Mouse (Mus musculus): ENCODE results near the gene Fkbp14. TPM values are rescaled to one million over a fixed set of nuclear protein-coding genes. Genes with fewer than 3 reads are reported as not detected.

Fkbp14 gene
- polyA plus RNA-seq, 1 experiment from 2014 or later = 11.7 TPM

DNA sequence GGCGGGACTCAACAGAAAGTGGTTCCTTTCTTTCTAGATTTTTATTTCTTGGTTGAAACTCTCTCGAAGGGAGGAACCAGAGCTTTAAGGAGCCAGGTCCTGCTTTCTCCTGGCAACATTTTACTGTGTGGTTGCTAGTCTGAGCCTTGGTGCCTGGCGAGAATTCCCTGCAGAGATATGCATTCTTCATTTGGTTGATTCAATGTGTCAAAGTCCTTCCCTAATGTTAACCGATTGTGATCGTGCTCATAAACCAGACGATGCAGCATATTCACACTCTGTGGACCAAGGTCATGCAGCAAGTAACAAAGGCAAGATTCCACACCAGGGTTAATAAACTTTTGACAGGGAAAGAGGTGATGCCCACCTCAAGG is 30.6 kb downstream of the Fkbp14 start:
- peaks cover 51% of the 10 kb centered on the region for H3K4me1 ChIP-seq (replicated peaks; ENCODE audit: control insufficient read depth, insufficient read depth, low read length)
- H3K4me2 ChIP-seq (replicated peaks) = peak overlapping the region; percentile 65
- peak overlapping the region; percentile 92 for H3K27ac ChIP-seq
- no peaks in the 10 kb centered on the region for H3K9me3 ChIP-seq (ENCODE audit: control insufficient read depth, low read length)
- 2% methylated on average over 6 of the region's 6 CpGs for WGBS
- no peaks in the 10 kb centered on the region for H3K36me3 ChIP-seq (replicated peaks; ENCODE audit: control insufficient read depth, insufficient read depth)
- H3K4me3 ChIP-seq (replicated peaks; ENCODE audit: low read length) = peak overlapping the region; percentile 62
- DNase-seq (ENCODE audit: low spot score) = peak; percentile 57
- ATAC-seq (ENCODE audit: low FRiP score) = peak; percentile 3; the same call in 1 of the 2 replicates
- peak overlapping the region; percentile 80 for H3K9ac ChIP-seq
- no peaks in the 10 kb centered on the region for H3K27me3 ChIP-seq (ENCODE audit: control insufficient read depth, insufficient read depth, low read length)

DNA sequence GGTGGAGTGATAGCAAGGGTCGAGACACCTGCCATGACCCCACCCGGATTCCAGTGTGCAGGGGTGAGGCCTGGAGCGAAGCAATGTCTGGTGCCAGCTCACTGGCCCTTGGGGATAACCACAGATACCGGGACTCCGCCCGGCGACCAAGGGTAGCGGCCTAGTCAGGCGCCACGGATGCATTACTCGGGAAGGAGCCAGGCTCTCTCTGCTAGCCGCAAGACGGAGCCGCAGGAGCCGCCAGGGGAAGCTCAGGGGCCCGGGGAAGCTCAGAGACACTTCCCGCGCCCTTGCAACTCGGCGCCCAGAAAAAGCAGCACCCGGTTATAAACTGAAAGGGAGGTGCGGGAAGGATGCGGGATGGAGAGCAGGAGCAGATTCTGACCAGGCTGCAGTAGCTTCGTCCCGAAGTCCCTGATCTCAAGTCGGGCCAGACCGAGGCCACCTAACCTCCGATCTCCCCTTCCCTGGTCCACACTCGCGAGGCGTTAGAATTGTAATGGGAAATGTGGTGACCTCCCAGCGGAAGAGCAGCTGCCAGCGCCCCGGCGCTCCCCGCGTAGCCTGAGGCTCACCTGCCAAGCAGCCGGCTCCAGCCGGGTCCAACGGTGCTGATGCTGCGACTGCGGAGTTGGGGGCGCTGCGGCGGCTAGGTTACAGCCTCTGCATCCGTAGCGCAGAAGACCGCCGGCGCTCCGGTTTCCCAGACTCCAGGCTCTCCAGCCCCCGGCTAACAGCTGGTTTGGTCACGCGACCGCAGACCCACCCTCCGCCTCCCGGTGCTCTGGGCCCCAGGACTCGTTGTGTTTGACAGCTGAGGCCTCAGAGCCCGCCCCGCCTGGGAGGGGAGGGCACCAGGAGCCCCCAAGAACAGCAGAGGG is 31.2 kb downstream of the Fkbp14 start, which contains the start of gene Scrn1:
Gene Scrn1 (minus strand): TSS at position 825 of the 881 bp plus-strand sequence.
- Histone ChIP-seq H3K9ac (peak within 1 kb of the TSS; percentile 80), H3K9me3 (ENCODE audit: control insufficient read depth, low read length) (no peaks in the 10 kb centered on the region), H3K4me2 (replicated peaks) (peak within 1 kb of the TSS; percentile 65), H3K36me3 (replicated peaks; ENCODE audit: control insufficient read depth, insufficient read depth) (no peaks in the 10 kb centered on the region), H3K27me3 (ENCODE audit: control insufficient read depth, insufficient read depth, low read length) (no peaks in the 10 kb centered on the region), H3K4me3 (replicated peaks; ENCODE audit: low read length) (peak within 1 kb of the TSS; percentile 62), H3K4me1 (replicated peaks; ENCODE audit: control insufficient read depth, insufficient read depth, low read length) (peaks cover 51% of the 10 kb centered on the region), H3K27ac (peak within 1 kb of the TSS; percentile 92)
- ATAC-seq (ENCODE audit: low FRiP score) = peak; percentile 87
- peak; percentile 73 for DNase-seq (ENCODE audit: low spot score)
- WGBS = under 1% methylated on average over 60 of the region's 60 CpGs

DNA sequence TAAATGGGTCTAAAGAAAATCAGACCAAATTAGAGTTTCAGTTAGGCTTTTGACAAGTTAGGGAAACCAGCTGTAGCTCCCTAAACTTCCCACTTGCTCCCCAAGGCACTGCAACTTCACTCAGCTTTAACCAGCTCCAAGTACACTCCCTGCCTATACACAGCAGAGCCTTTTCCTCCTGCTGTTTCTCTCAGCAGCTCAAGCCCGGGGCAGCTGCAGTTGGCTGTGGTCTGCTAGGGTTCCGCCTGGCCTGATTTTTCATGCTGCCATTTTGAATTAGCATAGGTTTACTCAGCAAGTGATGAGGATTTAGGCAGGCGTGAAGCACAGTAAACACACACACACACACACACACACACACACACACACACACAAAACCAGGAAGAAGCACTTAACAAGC is 32.1 kb downstream of the Fkbp14 start:
- ATAC-seq (ENCODE audit: low FRiP score) (peak; percentile 49; the same call in 1 of the 2 replicates), DNase-seq (ENCODE audit: low spot score) (peak; percentile 52)
- Histone ChIP-seq H3K4me2 (replicated peaks) (peak overlapping the region; percentile 65), H3K27me3 (ENCODE audit: control insufficient read depth, insufficient read depth, low read length) (no peaks in the 10 kb centered on the region), H3K9ac (peak overlapping the region; percentile 80), H3K36me3 (replicated peaks; ENCODE audit: control insufficient read depth, insufficient read depth) (no peaks in the 10 kb centered on the region), H3K4me1 (replicated peaks; ENCODE audit: control insufficient read depth, insufficient read depth, low read length) (peaks cover 51% of the 10 kb centered on the region), H3K9me3 (ENCODE audit: control insufficient read depth, low read length) (no peaks in the 10 kb centered on the region), H3K4me3 (replicated peaks; ENCODE audit: low read length) (peak overlapping the region; percentile 62), H3K27ac (peak overlapping the region; percentile 92)
- WGBS = 9% methylated on average over 3 of the region's 3 CpGs

GRCm38 (mm10) chr6:54564506-54564991 is 32.6 kb downstream of the Fkbp14 start:
- DNase-seq (ENCODE audit: low spot score) (no peak), ATAC-seq (ENCODE audit: low FRiP score) (no peak)
- 35% methylated on average over 9 of the region's 9 CpGs for WGBS
- Histone ChIP-seq H3K9ac (peak overlapping the region; percentile 80), H3K36me3 (replicated peaks; ENCODE audit: control insufficient read depth, insufficient read depth) (no peaks in the 10 kb centered on the region), H3K4me3 (replicated peaks; ENCODE audit: low read length) (peak overlapping the region; percentile 62), H3K9me3 (ENCODE audit: control insufficient read depth, low read length) (no peaks in the 10 kb centered on the region), H3K4me2 (replicated peaks) (peak overlapping the region; percentile 65), H3K4me1 (replicated peaks; ENCODE audit: control insufficient read depth, insufficient read depth, low read length) (peaks cover 46% of the 10 kb centered on the region), H3K27me3 (ENCODE audit: control insufficient read depth, insufficient read depth, low read length) (no peaks in the 10 kb centered on the region), H3K27ac (peak overlapping the region; percentile 92)

- Histone ChIP-seq H3K36me3 (replicated peaks; ENCODE audit: control insufficient read depth, insufficient read depth) (no peaks in the 10 kb centered on the region), H3K9ac (peak overlapping the region; percentile 29), H3K4me2 (replicated peaks) (peak overlapping the region; percentile 65), H3K4me3 (replicated peaks; ENCODE audit: low read length) (no peak overlapping the region), H3K9me3 (ENCODE audit: control insufficient read depth, low read length) (no peaks in the 10 kb centered on the region), H3K4me1 (replicated peaks; ENCODE audit: control insufficient read depth, insufficient read depth, low read length) (peaks cover 39% of the 10 kb centered on the region), H3K27me3 (ENCODE audit: control insufficient read depth, insufficient read depth, low read length) (no peaks in the 10 kb centered on the region), H3K27ac (no peak overlapping the region)
- WGBS = 91% methylated on average over 4 of the region's 4 CpGs
- DNase-seq (ENCODE audit: low spot score) (no peak), ATAC-seq (ENCODE audit: low FRiP score) (no peak)
Observed at GRCm38 (mm10) chr6:54563561-54563960, 33.5 kb downstream of the Fkbp14 start.

- ATAC-seq (ENCODE audit: low FRiP score) (no peak), DNase-seq (ENCODE audit: low spot score) (no peak)
- H3K9ac ChIP-seq = no peak overlapping the region
- H3K4me2 ChIP-seq (replicated peaks) = peak overlapping the region; percentile 19; the same call in 1 of the 2 replicates
- peaks cover 36% of the 10 kb centered on the region for H3K4me1 ChIP-seq (replicated peaks; ENCODE audit: control insufficient read depth, insufficient read depth, low read length)
- no peaks in the 10 kb centered on the region for H3K9me3 ChIP-seq (ENCODE audit: control insufficient read depth, low read length)
- no peak overlapping the region for H3K27ac ChIP-seq
- H3K27me3 ChIP-seq (ENCODE audit: control insufficient read depth, insufficient read depth, low read length) = no peaks in the 10 kb centered on the region
- no peak overlapping the region for H3K4me3 ChIP-seq (replicated peaks; ENCODE audit: low read length)
- H3K36me3 ChIP-seq (replicated peaks; ENCODE audit: control insufficient read depth, insufficient read depth) = no peaks in the 10 kb centered on the region
- WGBS = 53% methylated on average over 17 of the region's 17 CpGs
Observed at GRCm38 (mm10) chr6:54562018-54562809, 34.9 kb downstream of the Fkbp14 start.

DNA sequence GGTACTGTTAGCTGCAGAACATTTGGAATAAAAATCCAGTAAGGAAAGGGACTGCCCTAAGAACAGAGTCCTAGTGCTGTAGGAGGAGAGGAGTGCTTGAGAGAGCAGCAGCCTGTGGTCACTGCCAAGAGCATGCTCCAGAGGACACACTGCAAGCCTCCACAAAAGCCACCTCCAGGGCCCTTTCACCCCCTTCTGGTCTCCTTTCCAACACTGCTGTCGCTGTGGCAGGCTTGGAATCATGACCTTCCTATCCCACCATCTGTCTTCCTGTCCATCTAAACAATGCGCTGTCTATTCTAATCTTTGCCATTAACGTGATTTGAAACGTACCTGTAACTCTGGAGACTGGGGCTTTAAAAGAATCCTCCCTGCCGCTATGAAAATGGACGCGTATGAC is 38.6 kb downstream of the Fkbp14 start:
- Histone ChIP-seq H3K27ac (no peak overlapping the region), H3K4me3 (replicated peaks; ENCODE audit: low read length) (no peak overlapping the region), H3K4me2 (replicated peaks) (no peak overlapping the region), H3K9me3 (ENCODE audit: control insufficient read depth, low read length) (no peaks in the 10 kb centered on the region), H3K9ac (no peak overlapping the region), H3K4me1 (replicated peaks; ENCODE audit: control insufficient read depth, insufficient read depth, low read length) (peaks cover 45% of the 10 kb centered on the region), H3K36me3 (replicated peaks; ENCODE audit: control insufficient read depth, insufficient read depth) (no peaks in the 10 kb centered on the region), H3K27me3 (ENCODE audit: control insufficient read depth, insufficient read depth, low read length) (no peaks in the 10 kb centered on the region)
- ATAC-seq (ENCODE audit: low FRiP score) = no peak
- no peak for DNase-seq (ENCODE audit: low spot score)
- 44% methylated on average over 7 of the region's 7 CpGs for WGBS

- peaks cover 47% of the 10 kb centered on the region for H3K4me1 ChIP-seq (replicated peaks; ENCODE audit: control insufficient read depth, insufficient read depth, low read length)
- H3K9me3 ChIP-seq (ENCODE audit: control insufficient read depth, low read length) = no peaks in the 10 kb centered on the region
- H3K4me3 ChIP-seq (replicated peaks; ENCODE audit: low read length) = no peak overlapping the region
- H3K36me3 ChIP-seq (replicated peaks; ENCODE audit: control insufficient read depth, insufficient read depth) = no peaks in the 10 kb centered on the region
- ATAC-seq (ENCODE audit: low FRiP score) (no peak), DNase-seq (ENCODE audit: low spot score) (no peak)
- no peak overlapping the region for H3K4me2 ChIP-seq (replicated peaks)
- H3K9ac ChIP-seq = no peak overlapping the region
- 92% methylated on average over 7 of the region's 7 CpGs for WGBS
- H3K27me3 ChIP-seq (ENCODE audit: control insufficient read depth, insufficient read depth, low read length) = no peaks in the 10 kb centered on the region
- no peak overlapping the region for H3K27ac ChIP-seq
Observed at GRCm38 (mm10) chr6:54557671-54558070, 39.4 kb downstream of the Fkbp14 start.

DNA sequence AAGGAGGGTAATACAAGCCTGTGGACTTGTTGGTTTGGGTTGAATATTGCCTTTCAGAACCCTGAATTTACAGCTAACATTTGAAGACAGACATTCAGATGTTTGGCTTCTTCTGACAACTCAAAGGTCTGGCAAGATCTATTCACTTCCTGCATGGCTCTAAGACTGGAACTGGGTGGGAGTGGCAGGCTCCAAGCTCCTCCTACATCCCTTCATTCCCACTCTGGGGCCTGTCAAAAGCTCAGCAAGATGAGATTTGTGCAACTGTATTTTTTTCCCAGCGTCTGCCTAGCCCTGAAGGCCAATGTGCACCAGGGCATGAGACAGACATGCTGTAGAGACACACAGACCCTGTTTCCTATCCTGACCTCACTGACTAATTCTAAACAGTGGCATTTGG is 41.3 kb downstream of the Fkbp14 start:
- H3K4me1 ChIP-seq (replicated peaks; ENCODE audit: control insufficient read depth, insufficient read depth, low read length) = peaks cover 55% of the 10 kb centered on the region
- H3K4me2 ChIP-seq (replicated peaks) = no peak overlapping the region
- WGBS = 53% methylated on average over 1 of the region's 1 CpGs
- ATAC-seq (ENCODE audit: low FRiP score) (no peak), DNase-seq (ENCODE audit: low spot score) (no peak)
- H3K9me3 ChIP-seq (ENCODE audit: control insufficient read depth, low read length) = no peaks in the 10 kb centered on the region
- H3K27me3 ChIP-seq (ENCODE audit: control insufficient read depth, insufficient read depth, low read length) = no peaks in the 10 kb centered on the region
- H3K9ac ChIP-seq = no peak overlapping the region
- H3K4me3 ChIP-seq (replicated peaks; ENCODE audit: low read length) = no peak overlapping the region
- H3K27ac ChIP-seq = 0 out of 2 replicates have a peak overlapping the region, but pooled peaks have one; percentile 78
- no peaks in the 10 kb centered on the region for H3K36me3 ChIP-seq (replicated peaks; ENCODE audit: control insufficient read depth, insufficient read depth)
